Mouse (Mus musculus): ENCODE measurements around the gene Habp2.

DNA sequence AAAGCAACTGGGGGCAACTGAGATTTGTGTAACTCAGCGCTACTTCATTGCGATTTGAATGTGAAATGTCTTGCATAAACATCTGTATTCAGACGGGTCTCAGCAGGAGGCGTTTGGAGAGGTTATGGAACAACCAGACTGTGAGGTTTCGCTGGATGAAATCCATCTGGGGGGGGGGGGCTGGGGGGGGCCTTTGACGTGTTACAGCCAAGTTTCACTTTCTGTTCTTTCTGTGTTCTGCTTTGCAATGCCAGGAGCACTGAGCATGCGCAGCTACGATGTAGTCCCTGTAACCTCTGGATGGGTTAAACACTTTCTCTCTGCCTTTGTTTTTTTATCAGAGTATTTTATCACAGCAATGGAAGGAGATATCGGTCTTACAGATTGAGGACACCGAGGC lies 33.7 kb upstream of the Habp2 start:
- TF ChIP-seq POLR2A (IDR thresholded peaks at IDR 0.05; ENCODE audit: insufficient read depth, low read length) (no peak), CTCF (IDR thresholded peaks at IDR 0.05; ENCODE audit: low read depth, low read length) (no peak), EP300 (IDR thresholded peaks at IDR 0.05; ENCODE audit: insufficient read depth, low read depth, low read length) (no peak)
